Mouse (Mus musculus): ENCODE data around the gene Gm14190. TPM values are rescaled to one million over a fixed set of nuclear protein-coding genes. Genes with fewer than 3 reads are reported as not detected.
"Not testable (repeated sequence)": the region's sequence is repeated elsewhere in the genome, so short reads cannot be mapped to it uniquely, and the experiment has no call there.

Gm14190 gene
- total RNA-seq (2021) = not detected
- long read RNA-seq, experiment 1 = 0 reads
- long read RNA-seq, experiment 2 = 0 reads

DNA sequence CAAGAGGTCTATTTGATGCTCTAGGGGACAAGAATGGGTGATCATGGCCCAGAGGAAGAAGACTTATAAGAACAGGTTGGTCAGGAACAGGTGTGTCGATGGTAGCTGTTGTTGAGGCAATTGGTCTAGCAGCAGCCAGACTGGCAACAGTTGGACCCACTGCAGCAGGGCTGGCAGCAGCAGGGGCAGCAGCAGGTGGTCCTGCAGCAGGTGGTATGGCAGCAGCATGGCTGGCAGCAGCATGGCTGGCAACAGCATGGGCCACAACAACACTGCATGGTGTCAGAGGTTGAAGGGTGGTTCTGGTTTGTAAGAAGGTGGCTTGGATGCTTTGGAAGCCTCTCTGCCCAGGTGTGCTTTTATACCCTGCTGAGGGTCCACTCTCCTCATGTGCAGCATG lies at the start of gene Gm14190:
Gm14190 (minus strand) TSS at position 278 of the 400 bp plus-strand sequence.
- no peak for DNase-seq

DNA sequence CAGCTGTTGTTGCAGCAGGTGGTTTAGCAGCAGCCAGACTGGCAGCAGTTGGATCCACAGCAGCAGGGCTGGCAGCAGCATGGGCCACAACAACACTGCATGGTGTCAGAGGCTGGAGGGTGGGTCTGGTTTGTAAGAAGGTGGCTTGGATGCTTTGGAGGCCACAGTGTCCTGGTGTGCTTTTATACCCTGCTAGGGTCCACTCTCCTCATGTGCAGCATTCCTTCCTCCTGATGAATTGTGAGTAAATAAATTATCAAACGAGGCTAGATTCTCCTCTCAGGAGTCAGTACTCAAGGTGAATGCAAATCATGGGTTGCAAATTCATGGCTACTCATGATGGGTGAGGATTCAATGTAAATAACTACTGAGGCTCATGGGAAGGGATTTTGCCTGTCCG lies 43.6 kb upstream of the Gm14190 start, which contains the start of gene Gm14180:
Gm14180 (minus strand) TSS at position 101 of the 400 bp plus-strand sequence.
- DNase-seq = no peak

DNA sequence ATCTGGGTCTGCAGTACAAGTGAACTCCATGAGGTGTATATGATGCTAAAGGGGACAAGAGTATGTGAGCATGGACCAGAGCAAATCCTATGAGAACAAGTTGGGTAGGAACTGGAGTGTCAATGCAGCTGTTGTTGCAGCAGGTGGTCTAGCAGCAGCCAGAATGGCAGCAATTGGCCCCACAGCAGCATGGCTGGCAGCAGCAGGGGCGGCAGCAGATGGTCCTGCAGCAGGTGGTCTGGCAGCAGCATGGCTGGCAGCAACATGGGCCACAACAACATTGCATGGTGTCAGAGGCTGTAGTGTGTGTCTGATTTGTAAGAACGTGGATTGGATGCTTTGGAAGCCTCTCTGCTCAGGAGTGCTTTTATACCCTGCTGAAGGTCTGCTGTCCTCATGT lies 33.5 kb upstream of the Gm14190 start:
- no peak for DNase-seq

DNA sequence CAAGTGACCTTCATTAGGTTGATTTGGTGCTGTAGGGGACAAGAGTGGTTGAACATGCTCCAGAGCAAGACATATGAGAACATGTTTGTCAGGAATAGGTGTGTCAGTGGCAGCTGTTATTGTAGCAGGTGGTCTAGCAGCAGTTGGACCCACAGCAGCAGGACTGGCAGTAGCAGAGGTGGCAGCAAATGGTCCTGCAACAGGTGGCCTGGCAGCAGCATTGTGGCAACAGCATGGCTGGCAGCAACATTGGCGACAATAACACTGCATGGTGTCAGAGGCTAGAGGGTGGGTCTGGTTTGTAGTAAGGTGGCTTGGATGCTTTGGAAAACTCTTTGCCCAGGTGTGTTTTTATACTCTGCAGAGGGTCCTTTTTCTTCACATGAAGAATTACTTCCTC lies 28.2 kb upstream of the Gm14190 start:
- no peak for DNase-seq

DNA sequence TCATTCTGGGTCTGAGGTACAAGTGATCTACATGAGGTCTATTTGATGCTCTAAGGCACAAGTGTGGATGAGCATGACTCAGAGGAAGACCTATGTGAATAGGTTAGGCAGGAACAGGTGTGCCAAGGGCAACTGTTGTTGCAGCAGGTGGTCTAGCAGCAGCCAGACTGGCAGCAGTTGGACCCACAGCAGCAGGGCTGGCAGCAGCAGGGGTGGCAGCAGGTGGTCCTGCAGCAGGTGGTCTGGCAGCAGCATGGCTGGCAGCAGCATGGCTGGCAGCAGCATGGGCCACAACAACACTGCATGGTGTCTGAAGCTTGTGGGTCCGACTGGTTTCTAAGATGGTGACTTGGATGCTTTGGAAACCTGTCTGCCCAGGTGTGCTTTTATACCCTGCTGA lies 5.3 kb downstream of the Gm14190 start:
- not testable (repeated sequence) for DNase-seq

DNA sequence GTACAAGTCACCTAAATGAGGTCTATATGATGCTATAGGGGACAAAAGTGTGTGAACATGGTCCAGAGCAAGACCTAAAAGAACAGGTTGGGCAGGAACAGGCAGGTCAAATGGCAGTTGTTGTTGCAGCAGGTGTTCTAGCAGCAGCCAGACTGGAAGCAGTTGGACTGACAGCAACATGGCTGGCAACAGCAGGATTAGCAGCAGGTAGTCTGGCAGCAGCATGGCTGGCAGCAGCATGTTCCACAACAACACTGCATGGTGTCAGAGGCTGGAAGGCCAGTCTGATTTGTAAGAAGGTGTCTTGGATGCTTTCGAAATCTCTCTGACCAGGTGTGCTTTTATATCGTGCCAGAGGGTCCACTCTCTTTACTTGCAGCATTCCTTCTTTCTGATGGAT lies 7.1 kb downstream of the Gm14190 start:
- DNase-seq = no peak

DNA sequence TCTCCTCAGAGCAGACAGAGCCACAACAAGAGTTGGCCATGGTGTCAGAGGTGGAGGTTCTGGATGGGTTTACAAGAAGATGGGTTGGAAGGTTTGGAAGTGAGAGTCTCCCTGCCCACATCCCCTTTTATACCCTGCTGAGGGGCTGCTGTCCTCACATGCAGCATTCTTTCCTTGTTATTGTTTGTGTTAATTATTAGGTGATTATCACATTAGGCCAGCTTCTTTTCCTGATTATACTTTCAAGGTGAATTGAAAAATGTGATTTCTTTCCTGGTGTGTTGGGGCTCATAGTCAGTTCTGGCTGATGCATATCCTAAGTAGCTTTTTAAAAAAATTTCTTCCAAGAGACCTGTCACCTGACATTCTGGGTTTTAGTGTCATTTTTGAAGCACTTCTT lies 24.7 kb downstream of the Gm14190 start, which contains the start of gene Krtap4-6:
Krtap4-6 (minus strand) TSS at position 101 of the 400 bp plus-strand sequence.
- no peak for DNase-seq

DNA sequence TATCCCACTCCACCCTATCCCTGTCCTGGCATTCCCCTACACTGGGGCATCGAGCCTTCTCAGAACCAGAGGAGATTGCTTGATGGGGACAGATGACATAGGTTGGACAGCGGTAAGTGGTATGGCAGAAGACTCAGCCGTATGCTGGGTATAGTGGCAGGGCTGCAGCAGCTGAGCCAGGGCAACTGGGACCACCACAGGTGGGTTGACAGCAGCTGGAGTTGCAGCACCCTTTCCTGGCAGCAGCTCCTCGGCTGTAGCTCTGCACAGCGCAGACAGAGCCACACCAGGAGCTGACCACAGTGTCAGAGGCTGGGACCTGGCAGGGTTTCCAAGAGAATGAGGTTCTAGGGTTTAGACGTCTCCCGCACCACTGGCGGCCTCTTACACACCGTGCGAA lies 27.7 kb downstream of the Gm14190 start:
- no peak for DNase-seq

DNA sequence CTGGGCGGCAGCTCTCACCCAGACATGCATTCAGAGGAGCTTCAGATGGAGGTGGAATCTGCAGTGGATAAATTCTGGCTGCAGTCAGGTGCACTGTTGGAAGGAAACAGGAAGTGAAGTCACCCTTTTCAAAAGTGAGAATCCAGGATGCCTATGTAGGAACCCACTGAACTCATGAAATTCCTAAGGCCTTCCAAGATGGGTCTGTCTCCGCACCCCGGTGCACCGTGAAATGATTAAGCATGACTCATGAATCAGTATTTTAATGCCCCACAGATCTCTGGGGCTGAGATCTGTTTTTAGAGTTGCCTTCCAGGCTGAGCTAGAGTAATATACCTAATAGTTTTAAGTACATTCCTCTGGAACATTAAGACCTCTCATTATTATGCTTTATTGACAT lies 31.3 kb downstream of the Gm14190 start:
- DNase-seq = no peak

DNA sequence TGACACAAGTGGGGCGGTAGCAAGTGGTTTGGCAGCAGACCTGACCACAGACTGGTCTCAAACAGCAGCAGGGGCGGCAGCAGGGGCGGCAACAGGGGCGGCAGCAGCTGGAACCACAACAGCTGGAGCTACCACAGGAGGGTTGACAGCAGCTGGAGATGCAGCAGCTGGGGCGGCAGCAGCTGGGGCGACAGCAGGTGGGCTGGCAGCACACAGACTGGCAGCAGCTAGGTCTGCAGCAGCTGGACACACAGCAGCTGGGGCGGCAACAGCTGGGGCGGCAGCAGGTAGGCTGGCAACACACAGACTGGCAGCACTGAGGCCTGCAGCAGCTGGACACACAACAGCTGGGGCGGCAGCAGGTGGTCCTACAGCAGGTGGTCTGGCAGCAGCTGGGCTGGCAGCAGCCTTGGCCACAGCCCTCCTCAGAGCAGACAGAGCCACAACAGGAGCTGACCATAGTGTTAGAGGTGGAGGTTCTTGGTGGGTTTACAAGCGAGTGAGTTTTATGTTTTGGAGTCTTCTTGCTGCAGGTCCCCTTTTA lies 32.0 kb downstream of the Gm14190 start, which contains the start of gene Gm11563:
Gm11563 (minus strand) TSS at position 494 of the 544 bp plus-strand sequence.
- not testable (repeated sequence) for DNase-seq

DNA sequence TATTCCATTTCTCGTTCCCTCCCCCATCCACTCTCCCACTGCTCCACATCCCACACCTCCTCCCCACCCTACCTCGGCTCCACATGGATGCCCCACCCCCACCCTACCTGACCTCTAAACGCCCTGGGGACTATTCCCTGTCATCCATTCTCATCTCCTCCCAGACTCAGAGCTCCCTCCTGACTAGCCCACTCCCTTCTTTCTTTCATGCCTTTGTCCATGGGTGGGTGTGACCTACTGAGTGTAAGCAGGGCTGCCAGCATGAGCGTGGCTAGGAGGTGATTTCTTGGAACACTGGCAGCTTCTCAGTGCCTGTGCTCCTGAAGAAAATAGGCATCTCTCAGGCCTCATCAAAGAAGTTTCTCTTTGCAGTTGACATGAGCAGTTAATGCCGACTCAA lies 33.5 kb downstream of the Gm14190 start:
- DNase-seq = no peak

DNA sequence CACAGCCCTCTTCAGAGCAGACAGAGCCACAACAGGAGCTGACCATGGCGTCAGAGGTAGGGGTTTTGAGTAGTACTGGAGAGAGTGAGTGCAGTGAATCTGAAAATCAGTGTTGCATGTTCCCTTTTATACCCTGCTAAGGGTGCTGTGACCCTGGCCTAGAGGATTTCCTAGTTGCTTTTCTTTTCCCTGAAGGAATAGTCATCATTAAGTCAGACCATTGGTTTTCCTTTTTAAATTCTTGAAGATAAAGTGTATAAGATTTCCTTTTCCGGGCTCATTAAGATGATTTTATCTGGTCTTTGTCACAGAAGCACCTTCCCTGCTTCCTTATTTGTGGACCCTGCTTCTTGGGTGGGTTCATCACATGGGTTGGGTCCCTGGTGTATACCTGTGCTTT lies 40.4 kb downstream of the Gm14190 start, which contains the start of gene Gm11555:
Gm11555 (minus strand) TSS at position 101 of the 400 bp plus-strand sequence.
- no peak for DNase-seq

DNA sequence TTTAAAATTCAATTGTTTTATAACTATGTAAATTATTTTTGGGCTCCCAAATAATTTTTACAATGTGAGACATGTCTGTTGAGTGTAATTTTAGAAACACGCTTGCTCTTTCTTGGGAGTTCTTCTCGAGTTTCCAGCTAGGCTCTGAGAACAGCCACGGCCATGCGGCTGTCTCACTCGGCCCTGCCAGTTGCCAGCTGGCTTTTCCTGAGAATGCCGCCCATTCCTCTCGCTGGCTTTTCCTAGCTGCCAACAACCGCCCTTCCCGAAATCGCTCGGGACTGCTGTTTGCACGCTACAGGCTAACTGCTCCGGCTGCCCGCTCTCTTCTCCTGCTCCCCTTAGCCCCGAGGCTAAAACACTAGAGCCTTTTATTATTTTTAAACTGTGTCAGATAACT lies 44.1 kb downstream of the Gm14190 start:
- DNase-seq = no peak

DNA sequence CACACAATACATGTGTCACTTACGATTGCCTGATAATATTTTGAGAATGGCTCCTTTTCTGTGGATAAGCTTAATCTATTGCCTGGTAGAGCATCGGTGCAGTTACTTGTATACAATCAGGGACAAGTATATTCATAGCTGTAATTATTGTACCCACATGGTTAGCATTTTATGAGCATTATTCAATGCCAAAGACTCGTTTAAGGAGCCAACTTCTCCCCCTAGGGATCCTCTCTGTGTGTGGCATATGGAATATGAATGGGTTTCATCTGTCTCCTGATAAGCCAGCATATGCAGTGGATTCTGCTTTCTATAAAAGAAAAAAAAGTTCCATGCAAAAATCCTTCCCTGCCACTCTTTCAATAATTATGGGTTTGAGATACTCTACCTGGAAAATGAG lies 46.2 kb downstream of the Gm14190 start:
- DNase-seq = no peak

DNA sequence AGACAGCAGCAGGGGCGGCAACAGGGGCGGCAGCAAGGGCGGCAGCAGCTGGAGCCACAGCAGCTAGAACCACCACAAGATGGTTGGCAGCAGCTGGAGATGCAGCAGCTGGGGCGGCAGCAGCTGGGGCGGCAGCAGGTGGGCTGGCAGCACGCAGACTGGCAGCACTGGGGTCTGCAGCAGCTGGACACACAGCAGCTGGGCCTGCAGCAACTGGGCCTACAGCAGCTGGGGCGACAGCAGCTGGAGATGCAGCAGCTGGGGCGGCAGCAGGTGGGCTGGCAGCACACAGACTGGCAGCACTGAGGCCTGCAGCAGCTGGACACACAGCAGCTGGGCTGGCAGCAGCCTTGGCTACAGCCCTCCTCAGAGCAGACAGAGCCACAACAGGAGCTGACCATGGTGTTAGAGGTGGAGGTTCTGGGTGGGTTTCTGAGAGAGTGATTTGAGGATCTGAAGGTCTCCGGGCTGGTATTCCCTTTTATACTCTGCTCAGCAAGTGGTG lies 46.9 kb downstream of the Gm14190 start, which contains the start of gene Krtap4-7:
Krtap4-7 (minus strand) TSS at position 455 of the 505 bp plus-strand sequence.
- not testable (repeated sequence) for DNase-seq

DNA sequence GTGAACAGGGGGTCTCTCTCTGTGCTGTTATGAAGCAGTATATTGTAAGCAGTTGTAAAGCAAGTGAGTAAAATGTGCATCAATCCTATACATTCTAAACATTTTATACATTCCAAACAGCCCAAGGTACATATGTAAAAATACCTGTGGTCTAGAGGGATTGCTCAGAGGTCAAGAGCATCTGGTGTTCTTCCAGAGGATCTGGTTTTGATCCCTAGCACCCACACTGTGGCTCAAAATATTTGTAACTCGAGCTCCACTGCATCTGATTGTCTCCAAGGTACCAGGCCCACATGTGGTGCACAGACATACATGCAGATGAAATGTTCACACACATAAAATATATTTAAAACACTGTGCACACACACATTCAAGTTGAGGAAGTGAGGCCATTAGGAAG lies 49.6 kb downstream of the Gm14190 start:
- no peak for DNase-seq

Other genes with a start within 250 kb of the Gm14190 start
- gene Krt23, start 197.6 kb downstream of the Gm14190 start, total RNA-seq (2021) = under 1 TPM in 1 of 2 experiments, not detected in 1; 0.16 TPM
- not detected for gene Krt39, start 169.4 kb downstream of the Gm14190 start, total RNA-seq (2021)
- not detected for gene Krt40, start 147.6 kb downstream of the Gm14190 start, total RNA-seq (2021)
- gene Krtap3-3, start 139.9 kb downstream of the Gm14190 start, total RNA-seq (2021) = not detected
- gene Krtap3-2, start 133.9 kb downstream of the Gm14190 start, total RNA-seq (2021) = not detected
- gene Gm11939, start 131.3 kb downstream of the Gm14190 start, total RNA-seq (2021) = not detected
- not detected for gene Krtap3-1, start 124.1 kb downstream of the Gm14190 start, total RNA-seq (2021)
- not detected for gene Krtap1-5, start 109.7 kb downstream of the Gm14190 start, total RNA-seq (2021)
- not detected for gene Krtap1-4, start 107.1 kb downstream of the Gm14190 start, total RNA-seq (2021)
- gene Krtap1-3, start 99.4 kb downstream of the Gm14190 start, total RNA-seq (2021) = not detected
- gene Krtap9-3, start 92.6 kb downstream of the Gm14190 start, total RNA-seq (2021) = not detected
- not detected for gene Gm11938, start 87.4 kb downstream of the Gm14190 start, total RNA-seq (2021)
- not detected for gene Gm11937, start 80.6 kb downstream of the Gm14190 start, total RNA-seq (2021)
- gene Krtap2-4, start 75.9 kb downstream of the Gm14190 start, total RNA-seq (2021) = not detected
- not detected for gene Gm11562, start 70.3 kb downstream of the Gm14190 start, total RNA-seq (2021)
- gene Krtap4-1, start 62.5 kb downstream of the Gm14190 start, total RNA-seq (2021) = not detected
- not detected for gene Krtap4-2, start 55.7 kb downstream of the Gm14190 start, total RNA-seq (2021)
- not detected for gene Krtap4-7, start 46.7 kb downstream of the Gm14190 start, total RNA-seq (2021)
- gene Gm11555, start 40.5 kb downstream of the Gm14190 start, total RNA-seq (2021) = not detected
- not detected for gene Gm11563, start 31.8 kb downstream of the Gm14190 start, total RNA-seq (2021)
- gene Krtap4-6, start 24.8 kb downstream of the Gm14190 start, total RNA-seq (2021) = not detected
- gene Gm14180, start 43.5 kb upstream of the Gm14190 start, total RNA-seq (2021) = not detected
- not detected for gene Gm11595, start 82.2 kb upstream of the Gm14190 start, total RNA-seq (2021)
- gene Krtap4-8, start 90.0 kb upstream of the Gm14190 start, total RNA-seq (2021) = not detected
- gene Krtap4-9, start 94.5 kb upstream of the Gm14190 start, total RNA-seq (2021) = not detected
- gene Gm11596, start 102.7 kb upstream of the Gm14190 start, total RNA-seq (2021) = not detected
- gene Gm11569, start 108.2 kb upstream of the Gm14190 start, total RNA-seq (2021) = not detected
- gene Gm11554, start 113.7 kb upstream of the Gm14190 start, total RNA-seq (2021) = not detected
- not detected for gene Krtap4-13, start 119.2 kb upstream of the Gm14190 start, total RNA-seq (2021)
- gene Gm11564, start 124.9 kb upstream of the Gm14190 start, total RNA-seq (2021) = not detected
- not detected for gene 2300003K06Rik, start 147.3 kb upstream of the Gm14190 start, total RNA-seq (2021)
- not detected for gene Krtap4-16, start 160.9 kb upstream of the Gm14190 start, total RNA-seq (2021)
- gene Gm11568, start 167.2 kb upstream of the Gm14190 start, total RNA-seq (2021) = not detected
- not detected for gene Gm11559, start 173.7 kb upstream of the Gm14190 start, total RNA-seq (2021)
- not detected for gene Krtap9-1, start 182.6 kb upstream of the Gm14190 start, total RNA-seq (2021)
- not detected for gene Gm11567, start 188.4 kb upstream of the Gm14190 start, total RNA-seq (2021)
- gene Krtap31-1, start 217.2 kb upstream of the Gm14190 start, total RNA-seq (2021) = not detected
- not detected for gene Gm11565, start 224.0 kb upstream of the Gm14190 start, total RNA-seq (2021)
- not detected for gene Krtap31-2, start 245.6 kb upstream of the Gm14190 start, total RNA-seq (2021)

Measured in adrenal gland, postnatal 36 days (tissue).